Mouse (Mus musculus) liver, embryonic 14.5 days (tissue): ENCODE results near the gene Tpbg.

Experiments used
- CTCF ChIP-seq: IDR thresholded peaks from 2 replicates; pipeline ENCODE4 v1.5.1; 2016; ENCODE audit warnings: antibody characterized with exemption, low read depth, control low read depth
- EP300 ChIP-seq: IDR thresholded peaks from 2 replicates; pipeline ENCODE4 v1.6.1; 2016; ENCODE audit warnings: antibody characterized with exemption, low read depth

GRCm38 (mm10) chr9:85806411-85806810 is 35.8 kb upstream of the Tpbg start:
- TF ChIP-seq EP300 (no peak), CTCF (no peak)
